Mouse (Mus musculus) heart, adult 2 months (tissue): ENCODE measurements at regions not wholly inside any gene's neighbourhood (a gene's known extent, or its start where the extent isn't known, plus 50 kb on each side); places are given as distances from the start of the nearest gene placed in this dataset.

Experiments used
- DNase-seq, 2 experiments: peaks; one replicate each; pipeline ENCODE4 v3.0.0; 2021
- H3K27ac ChIP-seq: fragments of 200-600 bp; 2 replicates; pipeline ENCODE4 v1.8.1; 2022
- H3K27me3 ChIP-seq: fragments of 200-500 bp; 2 replicates; pipeline ENCODE4 v1.6.1; 2012; ENCODE audit warnings: mild to moderate bottlenecking, low read length, inconsistent platforms, mixed read lengths; ENCODE audit not compliant: control insufficient read depth, insufficient read depth
- H3K36me3 ChIP-seq: fragments of 200-500 bp; 2 replicates; pipeline ENCODE4 v1.6.1; 2012; ENCODE audit warnings: low read length, inconsistent platforms; ENCODE audit not compliant: control insufficient read depth, insufficient read depth
- H3K4me1 ChIP-seq: fragments of 200-500 bp; 2 replicates; pipeline ENCODE4 v1.6.1; 2011; ENCODE audit warnings: low read length; ENCODE audit not compliant: control insufficient read depth, insufficient read depth
- H3K4me3 ChIP-seq: fragments of 200-600 bp; 2 replicates; pipeline ENCODE4 v1.8.1; 2022
- H3K79me2 ChIP-seq: fragments of 200-500 bp; replicated peaks from 2 replicates; pipeline ENCODE4 v1.6.1; 2012; ENCODE audit warnings: mild to moderate bottlenecking, inconsistent platforms, low read length, moderate library complexity, mixed read lengths; ENCODE audit not compliant: control insufficient read depth, insufficient read depth
- H3K9ac ChIP-seq: fragments of 200-500 bp; 2 replicates; pipeline ENCODE4 v1.6.1; 2012; ENCODE audit warnings: low read depth, mild to moderate bottlenecking, control low read depth, inconsistent platforms, low read length, mixed read lengths
- CTCF ChIP-seq: fragments of 200-600 bp; IDR thresholded peaks from 2 replicates; pipeline ENCODE4 v1.8.1; 2022; ENCODE audit warnings: antibody characterized with exemption, mild to moderate bottlenecking, moderate library complexity
- EP300 ChIP-seq: fragments of 200-500 bp; IDR thresholded peaks from 2 replicates; pipeline ENCODE4 v1.6.1; 2011; ENCODE audit warnings: low read depth, low read length, control low read depth; ENCODE audit not compliant: insufficient read depth
- POLR2A ChIP-seq: fragments of 200-500 bp; IDR thresholded peaks from 2 replicates; pipeline ENCODE4 v1.6.1; 2011; ENCODE audit warnings: mild to moderate bottlenecking, low read depth, low read length, control low read depth; ENCODE audit not compliant: insufficient read depth
- WGBS: fragments of 180-500 bp; shearing (Covaris S2); methylation state at CpG from one replicate; pipeline ENCODE4 v1.1.7; 2018; 5-methylcytosine and 5-hydroxymethylcytosine counted together
- intact Hi-C: fragments of 180-260 bp; cut with DNase I; formaldehyde crosslinking; loops from one replicate; pipeline ENCODE4 v1.15.1; 2025

- no peaks in the 10 kb centered on the region for H3K36me3 ChIP-seq
- H3K4me1 ChIP-seq, result no peaks in the 10 kb centered on the region
- no peaks in the 10 kb centered on the region for H3K79me2 ChIP-seq
- DNase-seq, result no peak
- no peak overlapping the region for H3K27ac ChIP-seq
- intact Hi-C loops, result no loop called here
- no peak for TF ChIP-seq EP300
- TF ChIP-seq CTCF, result no peak
- TF ChIP-seq POLR2A, result no peak
- H3K9ac ChIP-seq, result no peak overlapping the region
- no peaks in the 10 kb centered on the region for H3K27me3 ChIP-seq
- no peak overlapping the region for H3K4me3 ChIP-seq
- WGBS, result 71% methylated on average over 1 of the region's 1 CpGs
Measured at GRCm38 (mm10) chr6:81464442-81464841, 459.0 kb upstream of the Gcfc2 start.

GRCm38 (mm10) chr6:81466536-81466935 lies 456.9 kb upstream of the Gcfc2 start:
- DNase-seq, result no peak
- Histone ChIP-seq H3K4me1 (no peaks in the 10 kb centered on the region), H3K27me3 (no peaks in the 10 kb centered on the region), H3K27ac (no peak overlapping the region), H3K79me2 (no peaks in the 10 kb centered on the region), H3K9ac (no peak overlapping the region), H3K4me3 (no peak overlapping the region), H3K36me3 (no peaks in the 10 kb centered on the region)
- WGBS, result 71% methylated on average over 4 of the region's 4 CpGs
- intact Hi-C loops, result no loop called here
- TF ChIP-seq EP300 (no peak), CTCF (no peak), POLR2A (no peak)

- no peak for TF ChIP-seq POLR2A
- TF ChIP-seq CTCF, result no peak
- no peak for TF ChIP-seq EP300
- Histone ChIP-seq H3K4me1 (no peaks in the 10 kb centered on the region), H3K27me3 (no peaks in the 10 kb centered on the region), H3K27ac (no peak overlapping the region), H3K4me3 (no peak overlapping the region), H3K79me2 (no peaks in the 10 kb centered on the region), H3K36me3 (no peaks in the 10 kb centered on the region), H3K9ac (no peak overlapping the region)
- WGBS, result 57% methylated on average over 9 of the region's 9 CpGs
- no peak for DNase-seq
- intact Hi-C loops, result no loop called here
Measured at GRCm38 (mm10) chr6:81471340-81471955, 452.0 kb upstream of the Gcfc2 start.

GRCm38 (mm10) chr6:81472506-81472905 lies 451.0 kb upstream of the Gcfc2 start:
- Histone ChIP-seq H3K79me2 (no peaks in the 10 kb centered on the region), H3K9ac (no peak overlapping the region), H3K4me1 (no peaks in the 10 kb centered on the region), H3K27me3 (no peaks in the 10 kb centered on the region), H3K27ac (no peak overlapping the region), H3K4me3 (no peak overlapping the region), H3K36me3 (no peaks in the 10 kb centered on the region)
- TF ChIP-seq POLR2A (no peak), EP300 (no peak), CTCF (no peak)
- WGBS, result 58% methylated on average over 3 of the region's 3 CpGs
- DNase-seq, result no peak
- intact Hi-C loops, result no loop called here

GRCm38 (mm10) chr6:81474786-81475185 lies 448.7 kb upstream of the Gcfc2 start:
- no peak for DNase-seq
- Histone ChIP-seq H3K4me1 (no peaks in the 10 kb centered on the region), H3K36me3 (no peaks in the 10 kb centered on the region), H3K27ac (no peak overlapping the region), H3K9ac (no peak overlapping the region), H3K4me3 (no peak overlapping the region), H3K79me2 (no peaks in the 10 kb centered on the region), H3K27me3 (no peaks in the 10 kb centered on the region)
- WGBS, result 88% methylated on average over 1 of the region's 1 CpGs
- TF ChIP-seq POLR2A (no peak), EP300 (no peak), CTCF (no peak)
- intact Hi-C loops, result no loop called here

- DNase-seq, result no peak
- H3K4me3 ChIP-seq, result no peak overlapping the region
- intact Hi-C loops, result no loop called here
- WGBS, result 65% methylated on average over 3 of the region's 3 CpGs
- H3K4me1 ChIP-seq, result no peaks in the 10 kb centered on the region
- no peak for TF ChIP-seq POLR2A
- no peak for TF ChIP-seq CTCF
- TF ChIP-seq EP300, result no peak
- no peaks in the 10 kb centered on the region for H3K36me3 ChIP-seq
- no peak overlapping the region for H3K27ac ChIP-seq
- no peaks in the 10 kb centered on the region for H3K27me3 ChIP-seq
- H3K79me2 ChIP-seq, result no peaks in the 10 kb centered on the region
- H3K9ac ChIP-seq, result no peak overlapping the region
Measured at GRCm38 (mm10) chr6:81487006-81487405, 436.5 kb upstream of the Gcfc2 start.
